Mouse (Mus musculus) neural tube, embryonic 11.5 days (tissue): Measurements from ENCODE around the gene Rab31. TPM values are rescaled to one million over a fixed set of nuclear protein-coding genes. Genes with fewer than 3 reads are reported as not detected.

ENCODE experiments used
- ATAC-seq: fragments of 200-750 bp; cut with Nextera tagmentation; 2 replicates; pipeline ENCODE4 v1.8.0; 2017; ENCODE audit warnings: moderate number of reproducible peaks, mild to moderate bottlenecking, moderate TSS enrichment, moderate library complexity; ENCODE audit not compliant: insufficient read depth, low FRiP score, low TSS enrichment
- DNase-seq: peaks from one replicate; pipeline ENCODE4 v3.0.0-alpha.2; 2015; ENCODE audit warnings: low spot score
- H3K27ac ChIP-seq: fragments of 300-500 bp; sonication (generic); 2 replicates; pipeline ENCODE4 v1.5.1; 2014; ENCODE audit warnings: low read depth, mild to moderate bottlenecking, low read length
- H3K27me3 ChIP-seq: fragments of 300-500 bp; sonication (generic); 2 replicates; pipeline ENCODE4 v1.6.1; 2014; ENCODE audit warnings: mild to moderate bottlenecking, low read length, mixed read lengths; ENCODE audit not compliant: control insufficient read depth, insufficient read depth
- H3K36me3 ChIP-seq: fragments of 300-500 bp; sonication (generic); 2 replicates; pipeline ENCODE4 v1.6.1; 2014; ENCODE audit warnings: mild to moderate bottlenecking, low read length, moderate library complexity, mixed read lengths; ENCODE audit not compliant: control insufficient read depth, insufficient read depth
- H3K4me1 ChIP-seq: fragments of 300-500 bp; sonication (generic); 2 replicates; pipeline ENCODE4 v1.6.1; 2014; ENCODE audit warnings: low read length, mixed read lengths; ENCODE audit not compliant: control insufficient read depth, insufficient read depth
- H3K4me2 ChIP-seq: fragments of 300-500 bp; sonication (generic); 2 replicates; pipeline ENCODE4 v1.6.1; 2014; ENCODE audit warnings: low read depth, mild to moderate bottlenecking, moderate library complexity
- H3K4me3 ChIP-seq: fragments of 300-500 bp; sonication (generic); 2 replicates; pipeline ENCODE4 v1.5.1; 2014; ENCODE audit warnings: low read depth, low read length
- H3K9ac ChIP-seq: fragments of 300-500 bp; sonication (generic); 2 replicates; pipeline ENCODE4 v1.6.1; 2014; ENCODE audit warnings: mild to moderate bottlenecking, low read length
- H3K9me3 ChIP-seq: fragments of 300-500 bp; sonication (generic); 2 replicates; pipeline ENCODE4 v1.6.1; 2016; ENCODE audit warnings: low read length; ENCODE audit not compliant: control insufficient read depth
- WGBS: fragments of 180-500 bp; shearing (Covaris S2); extraction: QIAGEN DNeasy Blood & Tissue Kit; methylation state at CpG from one replicate; pipeline ENCODE4 v1.1.7; 2014; 5-methylcytosine and 5-hydroxymethylcytosine counted together
- polyA plus RNA-seq: library from polyadenylated mRNA; unstranded; fragments of >200 nt; fragmentation: Nextera tagmentation; extraction: Ambion mirVana; gene quantifications from 2 replicates; pipeline ENCODE4 v1.2.1, GENCODE M21; 2014

The Rab31 gene
- polyA plus RNA-seq, 1 experiment from 2014 or later = 84.7 TPM

DNA sequence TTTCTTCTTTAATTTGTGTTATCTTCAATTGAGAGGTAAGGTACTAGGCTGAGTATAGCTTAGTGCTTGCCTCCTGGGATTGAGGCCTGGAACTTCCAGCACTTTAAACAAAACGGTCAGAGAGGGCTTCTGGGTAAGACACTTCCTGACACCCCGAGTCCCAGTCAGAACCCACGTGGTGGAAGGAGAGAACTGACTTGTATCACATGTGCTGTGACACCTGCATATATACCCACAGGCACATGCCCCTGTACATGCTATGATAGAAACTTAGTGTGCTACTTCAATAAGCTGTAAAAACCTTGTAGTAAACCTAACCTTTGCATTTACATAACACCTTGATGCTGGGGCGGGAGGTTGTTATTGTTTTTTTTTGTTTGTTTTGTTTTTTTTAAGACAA, 25.9 kb upstream of the Rab31 start:
- no peak for ATAC-seq
- H3K9ac ChIP-seq = no peak overlapping the region
- H3K4me2 ChIP-seq = no peak overlapping the region
- DNase-seq = no peak
- H3K4me3 ChIP-seq = no peak overlapping the region
- H3K9me3 ChIP-seq = no peaks in the 10 kb centered on the region
- H3K4me1 ChIP-seq = no peaks in the 10 kb centered on the region
- H3K27me3 ChIP-seq = no peaks in the 10 kb centered on the region
- WGBS = 84% methylated on average over 4 of the region's 4 CpGs
- peaks cover 4% of the 10 kb centered on the region; the same call in 1 of the 2 replicates for H3K36me3 ChIP-seq
- no peak overlapping the region for H3K27ac ChIP-seq

DNA sequence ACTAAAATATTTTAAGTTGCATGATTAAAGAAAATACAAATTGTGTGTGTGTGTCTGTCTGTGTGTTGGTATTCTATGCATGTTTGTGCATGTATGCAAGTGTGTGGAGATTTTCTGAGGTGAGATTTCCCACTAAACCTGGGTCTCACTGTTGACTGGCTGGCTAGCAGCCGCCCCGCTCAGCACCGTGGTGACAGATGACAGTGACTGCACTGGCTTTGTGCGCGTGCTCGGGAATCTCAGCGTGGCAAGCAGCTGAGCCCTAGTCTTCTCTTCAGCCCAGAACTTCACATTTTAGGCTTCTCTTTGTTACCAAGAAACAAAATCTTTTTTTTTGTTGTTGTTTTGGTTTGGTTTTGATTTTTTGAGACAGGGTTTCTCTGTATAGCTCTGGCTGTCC, 23.5 kb upstream of the Rab31 start:
- ATAC-seq (no peak), DNase-seq (no peak)
- 77% methylated on average over 7 of the region's 7 CpGs for whole genome bisulfite sequencing

DNA sequence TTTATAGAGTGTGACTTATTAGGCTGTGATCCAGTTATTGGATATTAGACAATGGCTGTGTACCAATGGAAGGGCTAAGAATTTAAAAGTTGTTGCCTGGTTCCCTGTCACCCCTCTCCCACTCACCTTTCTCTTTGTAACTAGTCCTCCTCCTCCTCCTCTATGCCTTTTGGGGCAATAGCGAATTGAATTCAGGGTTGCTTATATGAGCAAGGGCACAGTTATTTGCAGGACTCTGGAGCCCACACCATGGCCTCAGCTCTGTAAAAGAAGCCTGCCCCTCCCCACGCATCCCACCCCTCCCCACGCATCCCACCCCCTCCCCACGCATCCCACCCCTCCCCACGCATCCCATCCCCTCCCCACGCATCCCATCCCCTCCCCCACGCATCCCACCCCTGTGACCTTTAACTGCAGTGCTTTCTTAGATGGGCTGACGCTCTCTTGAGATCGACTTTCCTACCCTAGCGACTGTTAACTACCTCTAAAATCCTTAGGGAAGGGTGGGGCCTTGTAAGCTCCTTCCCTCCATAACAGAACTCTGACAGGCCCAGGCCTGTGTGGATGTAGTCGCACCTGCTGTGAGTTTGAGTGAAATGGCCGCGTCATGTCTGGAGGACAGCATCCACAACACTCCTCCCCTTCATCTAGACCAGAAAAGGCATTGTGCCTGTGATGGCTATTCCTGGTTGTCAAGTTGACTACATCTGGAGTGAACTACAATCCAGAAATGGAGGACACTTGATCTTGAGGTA, 21.7 kb upstream of the Rab31 start:
- Histone ChIP-seq H3K9me3 (no peaks in the 10 kb centered on the region), H3K4me2 (no peak overlapping the region), H3K36me3 (peaks cover 4% of the 10 kb centered on the region; the same call in 1 of the 2 replicates), H3K27ac (no peak overlapping the region), H3K4me1 (no peaks in the 10 kb centered on the region), H3K9ac (no peak overlapping the region), H3K27me3 (no peaks in the 10 kb centered on the region), H3K4me3 (no peak overlapping the region)
- ATAC-seq (no peak), DNase-seq (no peak)
- 86% methylated on average over 10 of the region's 13 CpGs for WGBS

More for the DNA sequence above, 23.5 kb upstream of the Rab31 start:
- Histone ChIP-seq H3K27ac (no peak overlapping the region), H3K36me3 (peaks cover 4% of the 10 kb centered on the region; the same call in 1 of the 2 replicates), H3K4me3 (no peak overlapping the region), H3K27me3 (no peaks in the 10 kb centered on the region), H3K9me3 (no peaks in the 10 kb centered on the region), H3K4me2 (no peak overlapping the region), H3K4me1 (no peaks in the 10 kb centered on the region), H3K9ac (no peak overlapping the region)

DNA sequence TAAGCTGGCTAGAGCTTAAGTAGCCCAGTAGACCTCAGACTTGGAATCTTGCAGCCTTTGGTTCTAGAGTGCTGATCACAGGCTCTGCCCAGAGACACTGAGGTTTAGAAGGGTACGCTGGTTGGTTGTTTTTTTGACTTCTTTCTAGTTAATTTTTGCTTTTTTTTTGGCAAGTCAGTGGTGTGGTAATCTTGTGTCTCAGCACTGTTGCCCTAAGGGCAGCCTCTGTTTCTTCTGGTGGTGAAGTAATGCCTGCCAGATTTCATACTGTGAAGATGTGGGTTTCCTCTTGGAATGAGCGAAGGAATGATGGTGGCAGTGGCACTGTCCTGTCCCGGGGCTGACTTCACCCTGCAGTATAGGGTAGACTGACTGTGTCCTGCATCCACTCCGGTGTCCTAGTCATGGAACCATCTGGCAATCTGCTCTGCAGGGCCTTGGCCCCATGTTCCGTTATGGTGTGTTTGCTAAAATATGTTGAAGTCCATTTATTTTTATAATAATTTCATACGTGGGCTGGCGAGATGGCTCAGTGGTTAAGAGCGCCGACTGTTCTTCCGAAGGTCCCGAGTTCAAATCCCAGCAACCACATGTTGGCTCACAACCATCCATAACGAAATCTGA, 20.9 kb upstream of the Rab31 start:
- no peak overlapping the region for H3K4me3 ChIP-seq
- no peak overlapping the region for H3K27ac ChIP-seq
- H3K4me1 ChIP-seq = no peaks in the 10 kb centered on the region
- no peaks in the 10 kb centered on the region for H3K27me3 ChIP-seq
- no peak overlapping the region for H3K4me2 ChIP-seq
- H3K9me3 ChIP-seq = no peaks in the 10 kb centered on the region
- peaks cover 4% of the 10 kb centered on the region; the same call in 1 of the 2 replicates for H3K36me3 ChIP-seq
- 95% methylated on average over 12 of the region's 12 CpGs for WGBS
- H3K9ac ChIP-seq = no peak overlapping the region
- DNase-seq = no peak
- ATAC-seq = no peak

DNA sequence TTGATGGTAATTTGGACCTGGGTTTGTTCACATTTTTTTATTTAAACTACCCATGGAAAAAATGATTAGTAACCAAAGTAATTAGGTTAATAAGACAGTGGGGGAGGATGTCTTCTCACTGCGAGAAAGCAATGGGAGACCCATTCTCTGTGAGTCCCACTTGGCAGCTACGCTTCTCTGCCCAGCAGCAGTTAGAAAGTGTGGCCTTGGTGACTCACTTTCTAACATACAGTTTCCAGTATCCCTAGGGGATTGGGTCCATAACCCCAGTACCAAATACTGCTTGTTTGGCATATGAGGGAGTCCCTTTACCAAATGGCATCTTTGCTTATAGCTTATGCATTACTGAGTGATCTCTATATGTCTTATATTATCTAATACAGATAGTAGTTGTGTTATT, 18.6 kb upstream of the Rab31 start:
- ATAC-seq (no peak), DNase-seq (no peak)
- no peaks in the 10 kb centered on the region for H3K9me3 ChIP-seq
- H3K4me2 ChIP-seq = no peak overlapping the region
- H3K36me3 ChIP-seq = peaks cover 4% of the 10 kb centered on the region; the same call in 1 of the 2 replicates
- H3K27ac ChIP-seq = no peak overlapping the region
- H3K4me1 ChIP-seq = no peaks in the 10 kb centered on the region
- no peak overlapping the region for H3K4me3 ChIP-seq
- H3K27me3 ChIP-seq = no peaks in the 10 kb centered on the region
- no peak overlapping the region for H3K9ac ChIP-seq
- WGBS = 94% methylated on average over 2 of the region's 2 CpGs

DNA sequence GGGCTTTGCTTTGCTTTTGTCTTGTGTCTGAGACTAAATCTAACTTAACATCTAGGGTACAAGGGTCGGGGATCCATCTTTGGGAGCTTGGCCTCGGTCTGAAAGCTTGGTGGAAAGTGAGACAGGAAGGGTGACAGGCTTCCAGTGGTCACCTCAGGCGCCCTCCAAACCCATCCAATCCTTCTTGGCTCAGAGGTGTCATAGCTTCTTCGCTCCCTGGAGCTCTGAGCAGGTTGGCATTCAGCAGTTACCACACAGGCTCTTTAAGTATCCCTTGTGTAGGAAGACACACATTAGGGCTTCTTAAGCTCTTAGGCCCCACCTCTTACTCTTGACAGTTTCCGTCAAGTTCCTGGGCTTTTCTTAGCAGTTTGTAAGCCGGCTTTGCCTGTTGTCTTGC, 17.0 kb upstream of the Rab31 start:
- no peak overlapping the region for H3K27ac ChIP-seq
- WGBS = 94% methylated on average over 6 of the region's 6 CpGs
- H3K4me3 ChIP-seq = no peak overlapping the region
- H3K27me3 ChIP-seq = no peaks in the 10 kb centered on the region
- H3K9ac ChIP-seq = no peak overlapping the region
- H3K4me1 ChIP-seq = peaks cover 1% of the 10 kb centered on the region
- no peaks in the 10 kb centered on the region for H3K36me3 ChIP-seq
- no peak for DNase-seq
- no peak overlapping the region for H3K4me2 ChIP-seq
- ATAC-seq = no peak
- H3K9me3 ChIP-seq = no peaks in the 10 kb centered on the region

DNA sequence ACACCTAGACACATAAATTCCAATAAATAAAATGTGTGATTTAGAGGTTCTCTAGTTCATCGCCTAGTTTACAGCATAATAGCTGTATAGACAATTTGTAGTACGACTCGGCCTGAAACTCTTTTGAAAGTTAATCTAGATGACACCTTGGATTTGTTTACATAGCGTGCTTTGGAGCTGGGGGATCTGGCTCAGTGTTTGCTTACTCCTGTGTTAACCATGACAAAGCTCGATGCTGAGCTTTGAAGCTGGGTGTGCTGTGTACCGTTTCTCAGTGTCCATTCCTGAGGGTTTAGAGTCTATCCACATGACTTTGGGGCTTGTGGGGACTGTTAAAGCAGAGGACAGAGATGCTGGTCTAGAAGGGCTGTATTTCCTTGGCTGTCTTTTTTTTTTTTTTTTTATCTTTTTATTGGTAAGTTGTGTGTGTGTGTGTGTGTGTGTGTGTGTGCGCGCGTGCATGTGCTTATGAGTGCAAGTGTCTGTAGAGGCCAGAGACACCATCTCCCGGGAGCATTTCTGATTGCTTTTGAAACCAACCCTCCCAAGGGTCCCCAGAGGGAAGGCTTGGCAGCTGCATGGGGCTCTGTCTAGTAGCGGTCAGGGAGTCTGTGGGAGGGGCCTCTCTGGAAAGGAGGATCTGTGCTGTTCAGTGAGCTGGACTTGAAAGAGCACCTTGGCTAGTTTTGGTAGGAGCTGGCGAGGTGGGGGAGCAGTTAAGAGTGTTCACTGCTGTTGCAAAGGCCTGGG, 16.2 kb upstream of the Rab31 start:
- no peak overlapping the region for H3K4me3 ChIP-seq
- H3K27ac ChIP-seq = no peak overlapping the region
- WGBS = 79% methylated on average over 12 of the region's 12 CpGs
- no peaks in the 10 kb centered on the region for H3K27me3 ChIP-seq
- no peak for ATAC-seq
- no peak overlapping the region for H3K9ac ChIP-seq
- no peaks in the 10 kb centered on the region for H3K9me3 ChIP-seq
- no peak overlapping the region for H3K4me2 ChIP-seq
- no peak for DNase-seq
- peaks cover 4% of the 10 kb centered on the region for H3K4me1 ChIP-seq
- no peaks in the 10 kb centered on the region for H3K36me3 ChIP-seq

DNA sequence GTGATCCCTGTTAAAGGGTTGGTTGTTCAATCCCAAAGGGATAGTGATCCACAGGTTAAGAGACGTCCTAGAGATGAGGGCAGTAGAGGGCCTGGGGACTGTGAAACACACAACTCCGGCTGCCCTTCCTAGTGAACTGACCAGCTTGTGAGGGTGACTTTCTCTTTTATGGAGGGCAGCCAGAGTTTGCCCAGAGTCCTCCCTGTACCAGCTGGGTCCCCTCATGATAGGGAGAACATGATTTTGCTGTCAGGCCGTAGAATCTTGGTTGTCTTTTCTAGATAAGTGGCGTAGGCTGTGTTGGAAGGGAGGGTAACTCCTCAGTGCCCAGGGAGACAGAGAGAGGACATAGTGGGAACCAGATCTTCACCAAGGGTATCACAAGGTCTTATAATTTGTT, 14.7 kb upstream of the Rab31 start:
- Histone ChIP-seq H3K4me1 (peaks cover 4% of the 10 kb centered on the region), H3K36me3 (no peaks in the 10 kb centered on the region), H3K4me3 (no peak overlapping the region), H3K9me3 (no peaks in the 10 kb centered on the region), H3K27me3 (no peaks in the 10 kb centered on the region), H3K27ac (no peak overlapping the region), H3K9ac (no peak overlapping the region), H3K4me2 (no peak overlapping the region)
- 95% methylated on average over 4 of the region's 4 CpGs for WGBS
- ATAC-seq = no peak
- no peak for DNase-seq
